Mouse (Mus musculus) neural tube, embryonic 13.5 days (tissue): ENCODE data around the gene Fam192a. TPM values are rescaled to one million over a fixed set of nuclear protein-coding genes. Genes with fewer than 3 reads are reported as not detected.

ENCODE experiments used
- ATAC-seq: fragments of 200-750 bp; cut with Nextera tagmentation; 2 replicates; pipeline ENCODE4 v1.8.0; 2017; ENCODE audit warnings: low read depth, mild to moderate bottlenecking, moderate TSS enrichment, moderate library complexity
- H3K27ac ChIP-seq: fragments of 300-500 bp; sonication (generic); replicated peaks from 2 replicates; pipeline ENCODE4 v1.5.1; 2015; ENCODE audit warnings: moderate library complexity, mild to moderate bottlenecking, inconsistent platforms
- H3K27me3 ChIP-seq: fragments of 300-500 bp; sonication (generic); 2 replicates; pipeline ENCODE4 v1.6.1; 2015; ENCODE audit warnings: mild to moderate bottlenecking, inconsistent platforms
- H3K36me3 ChIP-seq: fragments of 300-500 bp; sonication (generic); 2 replicates; pipeline ENCODE4 v1.6.1; 2015; ENCODE audit warnings: mild to moderate bottlenecking, inconsistent platforms
- H3K4me1 ChIP-seq: fragments of 300-500 bp; sonication (generic); replicated peaks from 2 replicates; pipeline ENCODE4 v1.6.1; 2015; ENCODE audit warnings: inconsistent platforms
- H3K4me2 ChIP-seq: fragments of 300-500 bp; sonication (generic); 2 replicates; pipeline ENCODE4 v1.6.1; 2015; ENCODE audit warnings: inconsistent platforms, mild to moderate bottlenecking, moderate library complexity
- H3K4me3 ChIP-seq: fragments of 300-500 bp; sonication (generic); 2 replicates; pipeline ENCODE4 v1.5.1; 2015; ENCODE audit warnings: mild to moderate bottlenecking, inconsistent platforms
- H3K9ac ChIP-seq: fragments of 300-500 bp; sonication (generic); 2 replicates; pipeline ENCODE4 v1.6.1; 2015; ENCODE audit warnings: moderate library complexity, mild to moderate bottlenecking, inconsistent platforms
- H3K9me3 ChIP-seq: fragments of 300-500 bp; sonication (generic); 2 replicates; pipeline ENCODE4 v1.6.1; 2016; ENCODE audit warnings: inconsistent platforms
- WGBS: fragments of 180-500 bp; shearing (Covaris S2); methylation state at CpG from one replicate; pipeline ENCODE4 v1.1.7; 2015; 5-methylcytosine and 5-hydroxymethylcytosine counted together
- polyA plus RNA-seq: library from polyadenylated mRNA; unstranded; fragments of >200 nt; fragmentation: Nextera tagmentation; extraction: Ambion mirVana; gene quantifications from 2 replicates; pipeline ENCODE4 v1.2.1, GENCODE M21; 2015

Gene Fam192a
- polyA plus RNA-seq, 1 experiment from 2014 or later = 80.5 TPM

DNA sequence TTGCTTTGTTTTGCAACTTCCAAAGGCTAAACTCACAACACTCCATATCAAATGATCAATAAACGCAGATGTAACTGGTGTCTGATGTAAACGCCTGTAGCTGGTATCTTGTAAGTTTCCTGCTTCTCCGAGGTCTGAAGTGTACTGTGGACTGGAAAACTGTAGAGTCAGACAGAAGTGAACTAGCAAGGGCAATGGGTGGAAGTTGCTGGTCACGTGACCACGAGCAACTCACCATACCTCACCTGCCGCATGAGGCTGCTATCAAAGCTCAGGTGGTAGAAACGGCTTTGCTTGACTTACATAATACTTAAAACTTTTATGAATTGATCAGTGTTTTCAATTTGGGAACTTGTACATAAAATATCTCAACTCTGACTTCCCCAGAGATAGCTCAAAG is 74.6 kb downstream of the Fam192a start:
- H3K27me3 ChIP-seq = peaks cover 12% of the 10 kb centered on the region
- H3K4me2 ChIP-seq = no peak overlapping the region
- no peak overlapping the region for H3K27ac ChIP-seq
- H3K9ac ChIP-seq = no peak overlapping the region
- H3K4me3 ChIP-seq = no peak overlapping the region
- no peaks in the 10 kb centered on the region for H3K36me3 ChIP-seq
- peaks cover 5% of the 10 kb centered on the region; the same call in 1 of the 2 replicates for H3K4me1 ChIP-seq
- 85% methylated on average over 7 of the region's 7 CpGs for WGBS
- ATAC-seq = no peak
- H3K9me3 ChIP-seq = no peaks in the 10 kb centered on the region

DNA sequence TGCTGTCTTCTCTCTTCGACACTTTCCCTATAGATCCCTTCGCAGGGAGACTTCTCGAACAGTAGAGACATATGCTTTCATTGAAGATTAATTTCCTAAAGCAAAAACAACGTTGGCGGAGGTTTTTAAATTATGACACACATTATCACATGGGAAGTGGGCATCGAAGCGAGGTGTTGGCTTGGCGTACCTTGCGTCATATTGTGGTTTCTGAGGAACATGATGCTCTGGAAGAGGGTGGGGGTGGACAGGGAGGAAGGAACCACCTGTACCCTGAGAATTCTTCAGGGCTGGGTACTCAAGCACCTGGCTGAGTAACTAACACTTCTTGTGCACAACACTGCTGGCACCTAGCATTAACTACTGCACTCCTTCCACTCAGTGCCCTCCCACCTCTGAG is 77.2 kb downstream of the Fam192a start:
- Histone ChIP-seq H3K4me1 (no peaks in the 10 kb centered on the region), H3K9ac (no peak overlapping the region), H3K9me3 (no peaks in the 10 kb centered on the region), H3K4me3 (no peak overlapping the region), H3K27me3 (no peaks in the 10 kb centered on the region), H3K4me2 (no peak overlapping the region), H3K27ac (no peak overlapping the region), H3K36me3 (no peaks in the 10 kb centered on the region)
- 84% methylated on average over 9 of the region's 9 CpGs for WGBS
- no peak for ATAC-seq

Other genes with a start within 250 kb of the Fam192a start
- 63.3 and 66.3 TPM in 2 replicates for gene Herpud1, start 215.6 kb downstream of the Fam192a start, polyA plus RNA-seq
- 0.18 and 0.32 TPM in 2 replicates for gene Nlrc5, start 167.6 kb downstream of the Fam192a start, polyA plus RNA-seq
- gene Cpne2, start 69.0 kb downstream of the Fam192a start, polyA plus RNA-seq = 21.1 and 22.0 TPM in 2 replicates
- gene Rspry1, start 60 bp downstream of the Fam192a start, polyA plus RNA-seq = 54.0 and 54.1 TPM in 2 replicates
- 219 and 224 TPM in 2 replicates for gene Arl2bp, start 64.6 kb upstream of the Fam192a start, polyA plus RNA-seq
- gene Pllp, start 94.3 kb upstream of the Fam192a start, polyA plus RNA-seq = 1.0 and 2.1 TPM in 2 replicates
- gene Ccl22, start 143.6 kb upstream of the Fam192a start, polyA plus RNA-seq = not detected in 2 replicates
- gene Cx3cl1, start 170.0 kb upstream of the Fam192a start, polyA plus RNA-seq = 17.8 and 17.9 TPM in 2 replicates
- not detected in 2 replicates for gene Ccl17, start 208.5 kb upstream of the Fam192a start, polyA plus RNA-seq
- 57.7 and 64.4 TPM in 2 replicates for gene Coq9, start 236.3 kb upstream of the Fam192a start, polyA plus RNA-seq
- 178 and 204 TPM in 2 replicates for gene Ciapin1, start 236.4 kb upstream of the Fam192a start, polyA plus RNA-seq